Mouse (Mus musculus): ENCODE results near the gene Atp5j. TPM values are rescaled to one million over a fixed set of nuclear protein-coding genes. Genes with fewer than 3 reads are reported as not detected.

Gene Atp5j
- total and polyA plus RNA-seq, 3 experiments, result 665 to 1,909 (median 1,617) TPM

DNA sequence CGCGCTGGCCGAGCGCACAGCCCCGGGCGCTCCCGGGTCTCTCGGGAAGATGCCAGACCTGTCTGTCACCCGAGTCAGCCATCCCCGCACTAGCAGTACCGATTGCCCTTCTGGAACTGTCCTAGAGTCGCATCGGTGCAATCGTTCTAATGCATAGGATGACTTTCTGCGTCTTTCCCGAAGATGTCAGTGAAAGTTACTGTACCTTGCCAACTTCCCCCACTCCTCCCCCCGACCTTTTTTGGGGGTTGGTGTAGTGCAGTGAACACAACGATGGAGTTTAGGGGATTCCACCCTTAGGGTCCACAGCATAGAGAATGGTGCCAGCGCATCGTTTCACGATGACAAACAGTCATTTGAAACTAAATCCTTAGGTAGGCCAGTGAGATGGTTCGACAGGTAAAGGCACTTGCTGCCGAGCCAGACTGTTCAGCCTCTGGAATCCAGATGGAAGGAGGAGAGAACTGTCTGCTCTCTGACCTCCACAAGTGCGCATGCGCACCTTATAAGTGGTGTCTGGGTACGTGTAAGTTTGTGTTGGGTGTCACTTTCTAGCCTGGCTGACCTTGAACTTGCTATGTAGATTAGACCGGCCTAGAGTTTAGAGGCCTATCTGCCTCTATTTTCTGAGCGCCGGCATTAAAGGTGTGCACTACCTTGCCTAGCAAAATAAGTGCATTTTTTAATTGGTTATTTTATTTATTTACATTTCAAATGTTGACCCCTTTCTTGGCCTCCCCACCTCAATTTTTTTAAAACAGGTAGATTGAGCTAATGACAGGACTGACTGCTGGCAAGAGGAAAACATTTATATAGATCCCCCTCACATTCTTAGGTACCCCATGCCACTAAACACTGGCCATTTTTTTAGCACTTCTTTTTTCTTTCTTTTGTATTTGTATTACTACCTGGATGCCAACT is 658 bp upstream of the Atp5j start:
- H3K4me3 ChIP-seq, result peak overlapping the region; percentile 97
- H3K36me3 ChIP-seq (ENCODE audit: control insufficient read depth, insufficient read depth, low read length), result peaks cover 21% of the 10 kb centered on the region
- H3K27me3 ChIP-seq (ENCODE audit: control insufficient read depth, insufficient read depth, low read length), result no peaks in the 10 kb centered on the region
- no peaks in the 10 kb centered on the region for H3K79me2 ChIP-seq (replicated peaks; ENCODE audit: control insufficient read depth, insufficient read depth, low read length)
- peak; percentile 87 for TF ChIP-seq POLR2A (IDR thresholded peaks at IDR 0.05; ENCODE audit: insufficient read depth, low read depth, low read length)
- no peak for TF ChIP-seq CTCF (IDR thresholded peaks at IDR 0.05)
- 0 out of 2 replicates have a peak, but pooled peaks have one; percentile 6 for TF ChIP-seq EP300 (IDR thresholded peaks at IDR 0.05; ENCODE audit: insufficient read depth, low read depth, low read length)
- H3K9ac ChIP-seq (ENCODE audit: low read depth, low read length), result peak overlapping the region; percentile 93
- peak in 1 of 2 experiments; percentile 75 for DNase-seq
- intact Hi-C loops (cut with DNase I), result loop anchor here (1.0 to 2.0 kb wide), 2 partner anchors 61 to 101 kb away; partner anchors contain the start of genes Jam2 and Mrpl39
- H3K27ac ChIP-seq, result peak overlapping the region; percentile 100
- H3K4me1 ChIP-seq (ENCODE audit: control insufficient read depth, insufficient read depth, low read length), result peaks cover 7% of the 10 kb centered on the region
- 6% methylated on average over 29 of the region's 29 CpGs for WGBS

DNA sequence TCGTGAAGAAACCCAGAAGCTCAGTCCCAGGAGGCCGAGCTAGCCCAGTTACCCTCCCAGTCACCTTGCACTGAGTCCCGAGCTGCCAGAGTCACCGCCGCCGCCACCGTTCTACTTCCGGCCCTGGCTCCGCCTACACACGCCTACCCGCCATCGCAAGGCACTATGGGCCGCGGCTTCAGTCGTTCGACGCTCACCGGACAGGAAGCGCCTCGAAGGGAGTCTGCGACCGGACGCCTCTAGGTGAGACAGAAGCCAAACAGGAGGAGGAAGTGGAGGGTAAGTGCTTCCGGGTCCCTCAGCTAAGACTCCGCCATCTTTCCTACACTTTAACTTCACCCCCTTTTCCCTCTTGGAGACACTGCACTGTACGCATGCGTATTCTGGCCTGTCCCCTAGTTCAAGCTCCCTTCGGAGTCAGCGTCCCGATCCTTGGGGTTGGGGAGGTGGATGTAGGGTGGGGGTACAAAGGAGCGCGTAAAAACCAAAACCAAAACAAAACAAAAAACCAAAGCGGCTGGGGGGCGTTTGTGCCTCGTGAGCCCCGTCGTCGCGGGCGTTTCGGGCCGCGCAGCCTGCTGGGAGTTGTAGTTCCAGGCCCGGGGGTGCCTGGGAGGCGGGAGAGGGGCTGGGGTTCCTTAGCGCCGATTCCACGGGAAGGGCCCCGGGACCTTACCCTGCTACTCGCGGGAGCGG is 532 bp downstream of the Atp5j start, which contains the start of gene Gabpa:
Gene Gabpa (plus strand): TSS at position 181 of the 696 bp plus-strand sequence.
- TF ChIP-seq EP300 (IDR thresholded peaks at IDR 0.05; ENCODE audit: insufficient read depth, low read depth, low read length) (peak; percentile 73; the same call in 1 of the 2 replicates), CTCF (IDR thresholded peaks at IDR 0.05) (no peak), POLR2A (IDR thresholded peaks at IDR 0.05; ENCODE audit: insufficient read depth, low read depth, low read length) (peak; percentile 88)
- Histone ChIP-seq H3K9ac (ENCODE audit: low read depth, low read length) (peak within 1 kb of the TSS; percentile 93), H3K27ac (peak within 1 kb of the TSS; percentile 100), H3K4me1 (ENCODE audit: control insufficient read depth, insufficient read depth, low read length) (peaks cover 7% of the 10 kb centered on the region), H3K27me3 (ENCODE audit: control insufficient read depth, insufficient read depth, low read length) (no peaks in the 10 kb centered on the region), H3K4me3 (peak within 1 kb of the TSS; percentile 97), H3K36me3 (ENCODE audit: control insufficient read depth, insufficient read depth, low read length) (peaks cover 31% of the 10 kb centered on the region), H3K79me2 (replicated peaks; ENCODE audit: control insufficient read depth, insufficient read depth, low read length) (no peaks in the 10 kb centered on the region)
- under 1% methylated on average over 52 of the region's 52 CpGs for WGBS
- peak; percentile 91 to 94 for DNase-seq
- intact Hi-C loops (cut with DNase I), result loop anchor here (2.0 kb wide), 1 partner anchor 60 kb away; the partner anchor contains the start of gene Jam2

DNA sequence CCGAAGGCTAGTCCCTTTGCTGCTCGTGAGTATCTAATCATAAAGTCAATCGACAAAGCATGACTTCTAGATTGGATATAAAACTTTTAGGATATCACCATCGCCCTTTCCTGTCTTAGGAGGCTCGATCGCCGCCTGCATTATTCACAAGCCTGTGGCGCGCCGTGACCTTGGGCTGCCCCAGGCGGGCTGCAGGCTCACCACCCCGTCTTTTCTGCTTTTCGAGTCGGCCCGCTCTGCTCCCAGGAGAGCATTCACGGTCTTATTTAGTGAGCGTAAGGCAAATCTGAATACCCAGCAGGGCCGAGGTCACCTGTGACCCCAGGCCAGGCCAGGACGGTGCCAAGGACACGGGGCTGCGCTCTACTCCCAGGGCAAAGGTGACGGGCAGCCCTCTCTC is 1.1 kb downstream of the Atp5j start:
- H3K9ac ChIP-seq (ENCODE audit: low read depth, low read length), result peak overlapping the region; percentile 90
- TF ChIP-seq EP300 (IDR thresholded peaks at IDR 0.05; ENCODE audit: insufficient read depth, low read depth, low read length) (no peak), POLR2A (IDR thresholded peaks at IDR 0.05; ENCODE audit: insufficient read depth, low read depth, low read length) (no peak), CTCF (IDR thresholded peaks at IDR 0.05) (no peak)
- WGBS, result under 1% methylated on average over 22 of the region's 22 CpGs
- no peak for DNase-seq
- peak overlapping the region; percentile 97 for H3K4me3 ChIP-seq
- no peaks in the 10 kb centered on the region for H3K27me3 ChIP-seq (ENCODE audit: control insufficient read depth, insufficient read depth, low read length)
- peak overlapping the region; percentile 100 for H3K27ac ChIP-seq
- intact Hi-C loops (cut with DNase I), result loop anchor here (2.0 kb wide), 1 partner anchor 60 kb away; the partner anchor contains the start of gene Jam2
- peaks cover 7% of the 10 kb centered on the region for H3K4me1 ChIP-seq (ENCODE audit: control insufficient read depth, insufficient read depth, low read length)
- no peaks in the 10 kb centered on the region for H3K79me2 ChIP-seq (replicated peaks; ENCODE audit: control insufficient read depth, insufficient read depth, low read length)
- H3K36me3 ChIP-seq (ENCODE audit: control insufficient read depth, insufficient read depth, low read length), result peaks cover 32% of the 10 kb centered on the region

DNA sequence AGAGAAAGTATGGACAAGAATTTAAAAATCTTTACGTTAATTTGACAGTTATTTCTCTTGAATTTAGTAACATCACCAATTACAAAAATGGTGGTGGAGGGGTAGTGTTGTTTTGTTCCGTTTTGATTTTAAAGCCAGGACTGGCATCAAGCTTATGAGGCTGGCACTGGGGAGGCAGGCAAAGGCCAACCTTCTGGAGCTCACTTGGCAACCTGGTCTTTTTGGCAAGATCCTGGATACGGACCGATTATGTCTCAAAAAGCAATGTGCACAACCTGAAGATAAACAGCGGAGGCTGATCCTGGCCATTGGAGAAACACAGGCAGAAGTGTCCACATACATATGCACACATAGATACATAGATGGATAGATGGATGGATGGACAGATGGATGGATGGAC is 2.7 kb downstream of the Atp5j start:
- Histone ChIP-seq H3K9ac (ENCODE audit: low read depth, low read length) (no peak overlapping the region), H3K27me3 (ENCODE audit: control insufficient read depth, insufficient read depth, low read length) (no peaks in the 10 kb centered on the region), H3K36me3 (ENCODE audit: control insufficient read depth, insufficient read depth, low read length) (peaks cover 48% of the 10 kb centered on the region), H3K4me1 (ENCODE audit: control insufficient read depth, insufficient read depth, low read length) (peaks cover 8% of the 10 kb centered on the region), H3K27ac (peak overlapping the region; percentile 100), H3K4me3 (peak overlapping the region; percentile 97; the same call in 1 of the 2 replicates), H3K79me2 (replicated peaks; ENCODE audit: control insufficient read depth, insufficient read depth, low read length) (no peaks in the 10 kb centered on the region)
- intact Hi-C loops (cut with DNase I), result no loop called here
- no peak for TF ChIP-seq POLR2A (IDR thresholded peaks at IDR 0.05; ENCODE audit: insufficient read depth, low read depth, low read length)
- TF ChIP-seq CTCF (IDR thresholded peaks at IDR 0.05), result no peak
- no peak for TF ChIP-seq EP300 (IDR thresholded peaks at IDR 0.05; ENCODE audit: insufficient read depth, low read depth, low read length)
- peak in 1 of 2 experiments; percentile 28 for DNase-seq
- WGBS, result 65% methylated on average over 5 of the region's 5 CpGs

DNA sequence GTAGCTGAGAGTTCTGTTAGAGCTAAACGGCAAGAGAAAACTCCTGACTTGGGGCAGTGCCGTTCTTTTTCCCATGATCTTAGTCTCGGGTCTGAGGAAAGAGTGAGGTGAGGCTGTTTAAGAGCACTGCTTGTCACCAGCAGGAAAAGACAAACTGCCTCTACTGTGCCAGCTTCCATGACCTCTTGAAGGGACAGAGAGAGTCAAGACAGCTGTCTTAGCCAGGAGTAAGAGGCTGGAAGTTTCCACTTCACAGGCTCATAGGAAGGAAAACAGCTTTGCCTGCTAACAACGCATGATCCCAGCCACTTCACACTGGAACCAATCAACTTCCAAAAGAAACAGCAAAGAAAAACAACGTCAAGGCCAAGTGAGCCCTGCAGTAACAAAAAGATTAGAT is 3.7 kb downstream of the Atp5j start:
- no peak for DNase-seq
- Histone ChIP-seq H3K4me3 (peak overlapping the region; percentile 21), H3K27me3 (ENCODE audit: control insufficient read depth, insufficient read depth, low read length) (no peaks in the 10 kb centered on the region), H3K9ac (ENCODE audit: low read depth, low read length) (peak overlapping the region; percentile 21), H3K27ac (peak overlapping the region; percentile 55), H3K79me2 (replicated peaks; ENCODE audit: control insufficient read depth, insufficient read depth, low read length) (no peaks in the 10 kb centered on the region), H3K4me1 (ENCODE audit: control insufficient read depth, insufficient read depth, low read length) (peaks cover 8% of the 10 kb centered on the region), H3K36me3 (ENCODE audit: control insufficient read depth, insufficient read depth, low read length) (peaks cover 58% of the 10 kb centered on the region)
- 30% methylated on average over 5 of the region's 5 CpGs for WGBS
- TF ChIP-seq POLR2A (IDR thresholded peaks at IDR 0.05; ENCODE audit: insufficient read depth, low read depth, low read length), result no peak
- TF ChIP-seq CTCF (IDR thresholded peaks at IDR 0.05), result no peak
- no peak for TF ChIP-seq EP300 (IDR thresholded peaks at IDR 0.05; ENCODE audit: insufficient read depth, low read depth, low read length)
- intact Hi-C loops (cut with DNase I), result no loop called here
